Mouse (Mus musculus): ENCODE results near the gene Zfand3. TPM values are rescaled to one million over a fixed set of nuclear protein-coding genes. Genes with fewer than 3 reads are reported as not detected.

The Zfand3 gene
- polyA plus RNA-seq (2012; rRNA removed): 33.3 and 58.6 TPM in 2 replicates

GRCm38 (mm10) chr17:30004203-30005102 is at the start of gene Zfand3:
Gene Zfand3 (plus strand): TSS chr17:30004733.
- under 1% methylated on average over 76 of the region's 93 CpGs for WGBS
- Histone ChIP-seq H3K4me1 (ENCODE audit: control insufficient read depth, insufficient read depth, insufficient read length, low read length) (peaks cover 19% of the 10 kb centered on the region; the same call in 1 of the 2 replicates), H3K36me3 (ENCODE audit: control insufficient read depth, insufficient read depth, low read length) (no peaks in the 10 kb centered on the region), H3K27me3 (ENCODE audit: control insufficient read depth, insufficient read depth, low read length) (no peaks in the 10 kb centered on the region), H3K27ac (ENCODE audit: insufficient read depth, low read depth, low read length) (peak within 1 kb of the TSS; percentile 99), H3K4me3 (ENCODE audit: low read depth, low read length) (peak within 1 kb of the TSS; percentile 93)
- peak; percentile 72 for TF ChIP-seq POLR2A (IDR thresholded peaks at IDR 0.05; ENCODE audit: low read depth, low read length)
- no peak for TF ChIP-seq CTCF (IDR thresholded peaks at IDR 0.05; ENCODE audit: extremely low read depth, insufficient read length, insufficient replicate concordance, low read depth, low read length)

DNA sequence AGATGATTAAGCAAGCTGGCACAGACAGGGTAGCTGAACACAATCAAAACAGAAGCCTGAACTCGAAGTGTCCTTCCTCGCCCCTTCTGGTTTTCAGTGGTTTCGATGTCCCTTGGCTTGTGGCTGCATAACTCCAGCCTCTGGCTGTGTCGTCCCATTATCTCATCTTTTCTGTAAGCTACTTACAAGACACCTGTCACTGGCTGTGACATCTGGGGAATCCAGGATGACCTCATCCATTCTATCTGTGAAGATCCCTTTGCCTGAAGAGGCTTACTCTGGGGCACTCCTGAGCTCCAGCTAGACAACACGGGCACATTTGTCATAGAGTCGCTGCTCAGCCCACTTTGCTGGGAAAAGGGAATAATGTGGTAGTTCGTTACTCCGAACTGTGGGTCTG is 48.7 kb upstream of the Zfand3 start:
- Histone ChIP-seq H3K4me3 (ENCODE audit: low read depth, low read length) (no peak overlapping the region), H3K27me3 (ENCODE audit: control insufficient read depth, insufficient read depth, low read length) (0 out of 2 replicates have a peak, but pooled peaks cover 2% of the 10 kb centered on the region), H3K27ac (ENCODE audit: insufficient read depth, low read depth, low read length) (no peak overlapping the region), H3K4me1 (ENCODE audit: control insufficient read depth, insufficient read depth, insufficient read length, low read length) (0 out of 2 replicates have a peak, but pooled peaks cover 1% of the 10 kb centered on the region), H3K36me3 (ENCODE audit: control insufficient read depth, insufficient read depth, low read length) (no peaks in the 10 kb centered on the region)
- TF ChIP-seq POLR2A (IDR thresholded peaks at IDR 0.05; ENCODE audit: low read depth, low read length) (no peak), CTCF (IDR thresholded peaks at IDR 0.05; ENCODE audit: extremely low read depth, insufficient read length, insufficient replicate concordance, low read depth, low read length) (no peak)
- WGBS: 87% methylated on average over 8 of the region's 8 CpGs

GRCm38 (mm10) chr17:29963730-29964259 is 40.7 kb upstream of the Zfand3 start:
- Histone ChIP-seq H3K4me3 (ENCODE audit: low read depth, low read length) (peak overlapping the region; percentile 24), H3K27ac (ENCODE audit: insufficient read depth, low read depth, low read length) (no peak overlapping the region), H3K36me3 (ENCODE audit: control insufficient read depth, insufficient read depth, low read length) (no peaks in the 10 kb centered on the region), H3K27me3 (ENCODE audit: control insufficient read depth, insufficient read depth, low read length) (peaks cover 14% of the 10 kb centered on the region), H3K4me1 (ENCODE audit: control insufficient read depth, insufficient read depth, insufficient read length, low read length) (peaks cover 3% of the 10 kb centered on the region; the same call in 1 of the 2 replicates)
- TF ChIP-seq CTCF (IDR thresholded peaks at IDR 0.05; ENCODE audit: extremely low read depth, insufficient read length, insufficient replicate concordance, low read depth, low read length): peak; percentile 19; the same call in 1 of the 2 replicates
- no peak for TF ChIP-seq POLR2A (IDR thresholded peaks at IDR 0.05; ENCODE audit: low read depth, low read length)
- WGBS: 7% methylated on average over 11 of the region's 11 CpGs

DNA sequence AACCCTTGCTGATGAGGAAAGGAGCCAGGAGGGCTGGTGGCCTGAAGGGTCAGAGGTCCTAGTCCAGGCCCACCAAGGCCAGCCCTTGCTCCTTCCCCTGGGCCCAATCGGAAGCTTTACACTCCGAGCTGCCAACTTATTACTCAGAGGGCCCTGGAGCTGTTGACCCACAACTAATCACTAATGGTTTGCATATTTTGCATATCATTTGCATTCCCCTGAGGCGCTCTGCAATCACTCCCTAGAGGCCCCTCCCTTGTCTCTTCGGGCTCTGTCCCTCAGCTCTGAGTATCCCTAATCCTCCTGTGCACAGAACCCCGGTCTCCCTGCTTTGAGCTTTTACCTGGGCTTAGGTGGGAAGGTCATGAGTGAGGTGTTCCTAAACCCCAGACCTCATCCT is 39.0 kb upstream of the Zfand3 start:
- no peak overlapping the region for H3K4me3 ChIP-seq (ENCODE audit: low read depth, low read length)
- H3K4me1 ChIP-seq (ENCODE audit: control insufficient read depth, insufficient read depth, insufficient read length, low read length): peaks cover 3% of the 10 kb centered on the region; the same call in 1 of the 2 replicates
- peaks cover 14% of the 10 kb centered on the region for H3K27me3 ChIP-seq (ENCODE audit: control insufficient read depth, insufficient read depth, low read length)
- WGBS: 84% methylated on average over 5 of the region's 5 CpGs
- no peaks in the 10 kb centered on the region for H3K36me3 ChIP-seq (ENCODE audit: control insufficient read depth, insufficient read depth, low read length)
- no peak overlapping the region for H3K27ac ChIP-seq (ENCODE audit: insufficient read depth, low read depth, low read length)
- TF ChIP-seq POLR2A (IDR thresholded peaks at IDR 0.05; ENCODE audit: low read depth, low read length) (no peak), CTCF (IDR thresholded peaks at IDR 0.05; ENCODE audit: extremely low read depth, insufficient read length, insufficient replicate concordance, low read depth, low read length) (no peak)

DNA sequence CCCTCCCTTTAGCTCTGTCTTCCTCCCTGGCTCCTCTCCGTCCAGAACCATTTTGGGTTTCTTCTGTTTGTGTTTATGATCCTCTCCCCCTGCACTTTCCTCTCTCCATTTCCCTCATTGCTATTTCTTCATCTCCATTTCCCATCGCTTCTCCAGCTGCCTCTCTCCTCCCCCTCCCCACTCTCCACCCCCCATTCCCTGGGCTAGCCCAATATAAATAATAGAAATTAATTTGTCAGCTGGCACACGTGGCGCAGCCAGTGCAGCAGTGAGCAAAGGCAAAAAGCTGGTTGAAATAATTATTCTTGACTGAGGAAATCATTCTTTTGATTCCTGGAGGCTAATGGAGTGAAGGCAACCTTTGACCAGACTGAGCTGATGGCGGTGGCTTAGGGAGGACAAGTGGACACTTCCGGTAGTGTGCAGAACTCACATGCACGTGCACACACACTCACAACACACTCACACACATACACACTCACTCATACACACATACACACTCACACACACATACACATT is 34.4 kb upstream of the Zfand3 start, which contains the start of gene Mdga1:
Gene Mdga1 (minus strand): TSS at position 51 of the 519 bp plus-strand sequence.
- H3K27me3 ChIP-seq (ENCODE audit: control insufficient read depth, insufficient read depth, low read length): peaks cover 3% of the 10 kb centered on the region; the same call in 1 of the 2 replicates
- no peaks in the 10 kb centered on the region for H3K4me1 ChIP-seq (ENCODE audit: control insufficient read depth, insufficient read depth, insufficient read length, low read length)
- no peaks in the 10 kb centered on the region for H3K36me3 ChIP-seq (ENCODE audit: control insufficient read depth, insufficient read depth, low read length)
- no peak within 1 kb of the TSS for H3K4me3 ChIP-seq (ENCODE audit: low read depth, low read length)
- H3K27ac ChIP-seq (ENCODE audit: insufficient read depth, low read depth, low read length): no peak within 1 kb of the TSS
- no peak for TF ChIP-seq CTCF (IDR thresholded peaks at IDR 0.05; ENCODE audit: extremely low read depth, insufficient read length, insufficient replicate concordance, low read depth, low read length)
- WGBS: 80% methylated on average over 7 of the region's 7 CpGs

DNA sequence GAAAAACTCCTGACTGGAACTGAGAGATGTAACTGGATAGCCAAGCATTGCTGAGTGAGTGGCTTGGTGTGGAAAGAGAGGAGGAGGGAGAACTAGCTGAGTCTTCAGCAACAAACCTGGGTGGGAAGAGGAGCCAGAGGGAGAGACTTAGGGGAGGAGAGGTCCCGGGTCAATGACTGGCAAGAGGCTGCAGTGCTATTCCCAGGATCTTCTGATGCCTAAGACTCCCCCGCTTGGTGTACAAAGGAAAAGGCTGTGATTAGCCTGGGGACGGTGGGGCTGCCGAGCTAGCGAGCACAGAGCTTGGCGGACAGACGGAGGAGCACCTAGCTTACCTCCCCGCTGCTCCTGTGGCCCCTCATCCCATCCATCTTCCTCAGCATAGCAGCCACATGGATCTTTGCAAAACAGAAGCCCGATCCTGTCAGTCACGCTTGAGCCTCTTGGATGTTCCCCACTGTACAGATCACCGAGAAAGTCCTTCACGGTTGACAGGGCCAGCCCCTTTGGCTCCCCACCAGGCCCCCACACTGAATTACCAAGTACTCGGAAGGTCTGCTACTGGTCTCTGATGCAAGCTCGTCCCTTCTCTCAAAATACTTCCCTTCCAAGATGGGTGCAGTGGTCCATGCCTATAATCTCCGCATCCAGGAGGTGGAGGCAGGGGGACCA is 32.6 kb upstream of the Zfand3 start:
- H3K27me3 ChIP-seq (ENCODE audit: control insufficient read depth, insufficient read depth, low read length): no peaks in the 10 kb centered on the region
- no peak for TF ChIP-seq CTCF (IDR thresholded peaks at IDR 0.05; ENCODE audit: extremely low read depth, insufficient read length, insufficient replicate concordance, low read depth, low read length)
- no peak for TF ChIP-seq POLR2A (IDR thresholded peaks at IDR 0.05; ENCODE audit: low read depth, low read length)
- 81% methylated on average over 15 of the region's 15 CpGs for WGBS
- no peaks in the 10 kb centered on the region for H3K36me3 ChIP-seq (ENCODE audit: control insufficient read depth, insufficient read depth, low read length)
- no peaks in the 10 kb centered on the region for H3K4me1 ChIP-seq (ENCODE audit: control insufficient read depth, insufficient read depth, insufficient read length, low read length)
- H3K27ac ChIP-seq (ENCODE audit: insufficient read depth, low read depth, low read length): no peak overlapping the region
- H3K4me3 ChIP-seq (ENCODE audit: low read depth, low read length): no peak overlapping the region

Measured in small intestine, adult 2 months (tissue).